Mouse (Mus musculus): ENCODE measurements around the gene Asic2. TPM values are rescaled to one million over a fixed set of nuclear protein-coding genes. Genes with fewer than 3 reads are reported as not detected.
A peak's percentile ranks its signal among the peaks of the same experiment; 100 is the strongest.

Gene Asic2
- polyA plus RNA-seq, 1 experiment from 2014 or later, result 2.6 TPM

GRCm38 (mm10) chr11:81508385-81509233 lies 459.6 kb downstream of the Asic2 start:
- Histone ChIP-seq H3K36me3 (no peaks in the 10 kb centered on the region), H3K27ac (0 out of 2 replicates have a peak overlapping the region, but pooled peaks have one; percentile 17), H3K27me3 (ENCODE audit: insufficient read depth, poor library complexity, severe bottlenecking) (no peaks in the 10 kb centered on the region), H3K4me1 (replicated peaks) (peaks cover 24% of the 10 kb centered on the region), H3K9me3 (no peaks in the 10 kb centered on the region), H3K4me3 (no peak overlapping the region)
- WGBS, result 70% methylated on average over 8 of the region's 8 CpGs
- DNase-seq (ENCODE audit: low spot score), result no peak

GRCm38 (mm10) chr11:81504791-81505430 lies 463.3 kb downstream of the Asic2 start:
- Histone ChIP-seq H3K36me3 (no peaks in the 10 kb centered on the region), H3K4me1 (replicated peaks) (peaks cover 56% of the 10 kb centered on the region), H3K27ac (peak overlapping the region; percentile 66), H3K4me3 (no peak overlapping the region), H3K27me3 (ENCODE audit: insufficient read depth, poor library complexity, severe bottlenecking) (no peaks in the 10 kb centered on the region), H3K9me3 (no peaks in the 10 kb centered on the region)
- no peak for DNase-seq (ENCODE audit: low spot score)
- 82% methylated on average over 8 of the region's 8 CpGs for WGBS

DNA sequence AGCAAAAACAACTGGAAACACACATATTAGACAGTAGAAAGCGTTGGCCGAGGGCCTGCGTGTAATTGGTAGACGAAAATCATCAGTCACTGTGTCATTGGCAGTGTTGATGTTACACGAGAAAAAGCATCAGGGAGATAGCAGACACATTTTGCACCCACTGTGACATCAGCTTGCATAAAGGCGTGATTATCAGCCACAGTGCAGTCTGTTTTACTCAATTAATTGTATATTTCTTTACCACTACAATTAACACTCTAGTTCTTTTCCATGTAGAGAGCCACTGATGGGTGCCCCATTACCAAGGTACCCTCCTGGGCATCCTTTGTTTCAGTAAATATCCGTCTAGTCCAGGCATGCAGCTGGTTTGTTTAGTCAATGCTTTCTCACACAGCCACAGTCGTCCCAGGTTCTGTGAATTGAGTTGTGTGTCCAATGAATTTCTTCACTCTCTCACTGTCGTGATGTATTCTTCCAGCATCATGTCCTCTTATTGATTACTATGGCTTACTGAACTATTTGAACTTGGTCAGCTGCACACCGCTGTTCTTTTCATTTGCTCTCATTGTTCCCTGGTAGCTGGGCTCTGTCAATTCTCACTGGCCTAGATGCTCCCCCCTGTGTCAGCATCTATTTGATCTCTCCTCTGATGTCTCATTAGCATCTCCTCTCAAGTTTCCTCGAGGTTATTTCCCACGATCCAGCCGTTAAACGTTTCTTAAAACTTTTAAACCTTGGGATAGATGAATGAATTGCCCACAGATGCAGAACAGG lies 466.6 kb downstream of the Asic2 start:
- H3K4me3 ChIP-seq, result no peak overlapping the region
- 26% methylated on average over 14 of the region's 14 CpGs for WGBS
- peaks cover 9% of the 10 kb centered on the region for H3K27me3 ChIP-seq (ENCODE audit: insufficient read depth, poor library complexity, severe bottlenecking)
- H3K4me1 ChIP-seq (replicated peaks), result peaks cover 73% of the 10 kb centered on the region
- H3K27ac ChIP-seq, result peak overlapping the region; percentile 73
- H3K36me3 ChIP-seq, result no peaks in the 10 kb centered on the region
- H3K9me3 ChIP-seq, result no peaks in the 10 kb centered on the region
- peak; percentile 39 for DNase-seq (ENCODE audit: low spot score)

DNA sequence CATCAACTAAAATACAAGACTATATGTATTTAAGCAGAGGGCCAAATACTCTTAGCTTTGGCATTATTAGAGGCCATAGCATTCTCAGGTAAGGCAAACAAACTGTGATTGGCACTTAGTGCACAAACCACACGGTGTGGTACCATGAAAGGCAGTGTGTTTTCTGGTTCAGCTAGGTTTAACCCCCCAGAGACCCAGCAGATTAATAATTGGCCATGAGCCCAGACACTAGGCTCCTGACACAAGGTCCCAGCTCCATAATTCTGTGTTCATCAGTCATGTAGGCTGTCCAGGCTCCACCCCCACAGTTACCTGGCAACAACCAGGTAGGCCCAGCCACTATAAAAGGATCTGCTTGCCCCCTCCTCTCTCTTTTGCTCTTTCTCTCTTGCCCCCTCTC lies 469.3 kb downstream of the Asic2 start:
- DNase-seq (ENCODE audit: low spot score), result no peak
- no peaks in the 10 kb centered on the region for H3K36me3 ChIP-seq
- H3K4me1 ChIP-seq (replicated peaks), result peaks cover 69% of the 10 kb centered on the region
- H3K27me3 ChIP-seq (ENCODE audit: insufficient read depth, poor library complexity, severe bottlenecking), result peaks cover 9% of the 10 kb centered on the region
- peak overlapping the region; percentile 73; the same call in 1 of the 2 replicates for H3K27ac ChIP-seq
- no peaks in the 10 kb centered on the region for H3K9me3 ChIP-seq
- WGBS, result 84% methylated on average over 1 of the region's 1 CpGs
- H3K4me3 ChIP-seq, result no peak overlapping the region

GRCm38 (mm10) chr11:81497652-81498391 lies 470.4 kb downstream of the Asic2 start:
- H3K27ac ChIP-seq, result peak overlapping the region; percentile 53
- no peak for DNase-seq (ENCODE audit: low spot score)
- 73% methylated on average over 9 of the region's 9 CpGs for WGBS
- no peaks in the 10 kb centered on the region for H3K36me3 ChIP-seq
- H3K4me3 ChIP-seq, result no peak overlapping the region
- H3K27me3 ChIP-seq (ENCODE audit: insufficient read depth, poor library complexity, severe bottlenecking), result peaks cover 9% of the 10 kb centered on the region
- H3K9me3 ChIP-seq, result no peaks in the 10 kb centered on the region
- peaks cover 57% of the 10 kb centered on the region for H3K4me1 ChIP-seq (replicated peaks)

GRCm38 (mm10) chr11:81496446-81496845 lies 471.8 kb downstream of the Asic2 start:
- no peak overlapping the region for H3K27ac ChIP-seq
- no peak for DNase-seq (ENCODE audit: low spot score)

GRCm38 (mm10) chr11:81492351-81492750 lies 475.9 kb downstream of the Asic2 start:
- Histone ChIP-seq H3K4me3 (no peak overlapping the region), H3K9me3 (no peaks in the 10 kb centered on the region), H3K27me3 (ENCODE audit: insufficient read depth, poor library complexity, severe bottlenecking) (no peaks in the 10 kb centered on the region), H3K27ac (no peak overlapping the region), H3K36me3 (no peaks in the 10 kb centered on the region), H3K4me1 (replicated peaks) (peaks cover 10% of the 10 kb centered on the region)
- 92% methylated on average over 5 of the region's 5 CpGs for WGBS
- DNase-seq (ENCODE audit: low spot score), result no peak

More at GRCm38 (mm10) chr11:81496446-81496845, 471.8 kb downstream of the Asic2 start:
- Histone ChIP-seq H3K4me1 (replicated peaks) (peaks cover 47% of the 10 kb centered on the region), H3K36me3 (no peaks in the 10 kb centered on the region), H3K9me3 (no peaks in the 10 kb centered on the region), H3K27me3 (ENCODE audit: insufficient read depth, poor library complexity, severe bottlenecking) (peaks cover 9% of the 10 kb centered on the region), H3K4me3 (no peak overlapping the region)
- 53% methylated on average over 1 of the region's 1 CpGs for WGBS

GRCm38 (mm10) chr11:81489144-81489735 lies 479.0 kb downstream of the Asic2 start:
- DNase-seq (ENCODE audit: low spot score), result no peak
- Histone ChIP-seq H3K4me3 (no peak overlapping the region), H3K27me3 (ENCODE audit: insufficient read depth, poor library complexity, severe bottlenecking) (no peaks in the 10 kb centered on the region), H3K36me3 (no peaks in the 10 kb centered on the region), H3K4me1 (replicated peaks) (0 out of 2 replicates have a peak, but pooled peaks cover 2% of the 10 kb centered on the region), H3K9me3 (no peaks in the 10 kb centered on the region), H3K27ac (no peak overlapping the region)
- WGBS, result 85% methylated on average over 1 of the region's 1 CpGs

DNA sequence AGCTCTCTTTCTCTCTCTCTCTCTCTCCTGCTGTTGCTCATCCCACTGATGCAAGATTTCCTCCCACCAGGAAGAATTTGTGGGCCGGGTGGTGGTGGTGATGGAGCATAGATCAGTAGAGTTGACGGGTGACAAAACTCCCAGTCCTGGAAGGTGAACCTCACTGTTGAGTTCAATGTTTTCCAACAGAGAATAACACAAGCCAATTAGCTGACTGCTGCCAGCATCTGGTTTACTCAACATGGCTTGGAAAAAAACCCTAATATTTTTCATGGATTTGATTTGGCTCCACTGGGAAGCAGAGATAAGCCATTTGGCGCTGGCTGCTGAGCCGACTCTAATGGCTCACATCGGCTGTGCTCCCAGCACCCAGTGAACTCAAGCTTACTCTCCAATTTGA lies 479.6 kb downstream of the Asic2 start:
- no peak overlapping the region for H3K27ac ChIP-seq
- H3K27me3 ChIP-seq (ENCODE audit: insufficient read depth, poor library complexity, severe bottlenecking), result no peaks in the 10 kb centered on the region
- H3K4me3 ChIP-seq, result no peak overlapping the region
- H3K36me3 ChIP-seq, result no peaks in the 10 kb centered on the region
- no peaks in the 10 kb centered on the region for H3K9me3 ChIP-seq
- WGBS, result 91% methylated on average over 5 of the region's 5 CpGs
- 0 out of 2 replicates have a peak, but pooled peaks cover 2% of the 10 kb centered on the region for H3K4me1 ChIP-seq (replicated peaks)
- DNase-seq (ENCODE audit: low spot score), result no peak

GRCm38 (mm10) chr11:81486265-81486940 lies 481.9 kb downstream of the Asic2 start:
- Histone ChIP-seq H3K9me3 (no peaks in the 10 kb centered on the region), H3K4me1 (replicated peaks) (0 out of 2 replicates have a peak, but pooled peaks cover 2% of the 10 kb centered on the region), H3K27me3 (ENCODE audit: insufficient read depth, poor library complexity, severe bottlenecking) (no peaks in the 10 kb centered on the region), H3K27ac (no peak overlapping the region), H3K4me3 (no peak overlapping the region), H3K36me3 (no peaks in the 10 kb centered on the region)
- no peak for DNase-seq (ENCODE audit: low spot score)
- WGBS, result 16% methylated on average over 6 of the region's 6 CpGs

- H3K27ac ChIP-seq, result no peak overlapping the region
- 71% methylated on average over 3 of the region's 3 CpGs for WGBS
- no peaks in the 10 kb centered on the region for H3K36me3 ChIP-seq
- no peaks in the 10 kb centered on the region for H3K27me3 ChIP-seq (ENCODE audit: insufficient read depth, poor library complexity, severe bottlenecking)
- DNase-seq (ENCODE audit: low spot score), result no peak
- no peaks in the 10 kb centered on the region for H3K9me3 ChIP-seq
- H3K4me3 ChIP-seq, result no peak overlapping the region
- H3K4me1 ChIP-seq (replicated peaks), result 0 out of 2 replicates have a peak, but pooled peaks cover 2% of the 10 kb centered on the region
Measured at GRCm38 (mm10) chr11:81481198-81481597, 487.1 kb downstream of the Asic2 start.

All from hindbrain, embryonic 10.5 days (tissue).